Mouse (Mus musculus) small intestine, adult 2 months (tissue): ENCODE measurements around the gene Bcl2.

Source experiments
- CTCF ChIP-seq: fragments of 200-500 bp; IDR thresholded peaks from 2 replicates; pipeline ENCODE4 v1.5.1; 2012; ENCODE audit warnings: low read depth, mild to moderate bottlenecking, control low read depth, inconsistent platforms, low read length, moderate library complexity, mixed read lengths; ENCODE audit not compliant: insufficient replicate concordance, insufficient read length; ENCODE audit errors: extremely low read depth
- POLR2A ChIP-seq: fragments of 200-500 bp; IDR thresholded peaks from 2 replicates; pipeline ENCODE4 v1.6.1; 2012; ENCODE audit warnings: low read depth, mild to moderate bottlenecking, control low read depth, inconsistent platforms, low read length, moderate library complexity

GRCm38 (mm10) chr1:106695649-106696048, 18.4 kb downstream of the Bcl2 start:
- TF ChIP-seq POLR2A: no peak
- no peak for TF ChIP-seq CTCF
